Mouse (Mus musculus): Measurements from ENCODE around the gene Rlf.
"Not testable (repeated sequence)": the region's sequence is repeated elsewhere in the genome, so short reads cannot be mapped to it uniquely, and the experiment has no call there.

GRCm38 (mm10) chr4:121166697-121167096, 48.2 kb downstream of the Rlf start:
- TF ChIP-seq CTCF (conservative IDR thresholded peaks at IDR 0.05; ENCODE audit: insufficient read depth, insufficient read length, low read depth, low read length); POLR2A (IDR thresholded peaks at IDR 0.05; ENCODE audit: low read depth, low read length): not testable (repeated sequence)
